Mouse (Mus musculus): ENCODE measurements around the gene Nacc2.

Nacc2 gene

GRCm38 (mm10) chr2:26123079-26123648 lies at the start of gene Nacc2:
TSS of gene Nacc2 (minus strand) at chr2:26123220.
- DNase-seq (ENCODE audit: low read depth, low spot score) = no peak

- no peak for DNase-seq (ENCODE audit: low read depth, low spot score)
These were observed 49.1 kb upstream of the Nacc2 start for GRCm38 (mm10) chr2:26172166-26172565.

DNA sequence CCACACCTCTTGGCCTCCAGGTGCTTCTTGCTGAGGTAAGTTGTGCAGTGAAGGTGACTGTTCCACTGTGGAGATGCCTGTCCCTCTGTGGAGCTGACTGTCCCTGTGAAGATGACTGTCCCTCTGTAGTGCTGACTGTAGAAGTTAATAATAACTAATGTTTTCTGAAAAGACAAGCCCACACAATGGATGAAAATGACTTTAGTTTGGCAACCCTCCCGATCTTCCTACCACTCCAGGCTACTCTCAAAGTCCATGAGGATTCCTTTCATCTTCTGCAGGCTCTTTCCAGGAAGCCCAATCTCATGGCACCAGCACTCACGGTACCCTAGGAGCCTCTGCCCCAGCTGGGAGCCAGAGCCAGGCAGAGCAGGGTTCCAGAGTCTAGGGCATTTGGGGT lies 47.4 kb upstream of the Nacc2 start:
- no peak for DNase-seq (ENCODE audit: low read depth, low spot score)

DNA sequence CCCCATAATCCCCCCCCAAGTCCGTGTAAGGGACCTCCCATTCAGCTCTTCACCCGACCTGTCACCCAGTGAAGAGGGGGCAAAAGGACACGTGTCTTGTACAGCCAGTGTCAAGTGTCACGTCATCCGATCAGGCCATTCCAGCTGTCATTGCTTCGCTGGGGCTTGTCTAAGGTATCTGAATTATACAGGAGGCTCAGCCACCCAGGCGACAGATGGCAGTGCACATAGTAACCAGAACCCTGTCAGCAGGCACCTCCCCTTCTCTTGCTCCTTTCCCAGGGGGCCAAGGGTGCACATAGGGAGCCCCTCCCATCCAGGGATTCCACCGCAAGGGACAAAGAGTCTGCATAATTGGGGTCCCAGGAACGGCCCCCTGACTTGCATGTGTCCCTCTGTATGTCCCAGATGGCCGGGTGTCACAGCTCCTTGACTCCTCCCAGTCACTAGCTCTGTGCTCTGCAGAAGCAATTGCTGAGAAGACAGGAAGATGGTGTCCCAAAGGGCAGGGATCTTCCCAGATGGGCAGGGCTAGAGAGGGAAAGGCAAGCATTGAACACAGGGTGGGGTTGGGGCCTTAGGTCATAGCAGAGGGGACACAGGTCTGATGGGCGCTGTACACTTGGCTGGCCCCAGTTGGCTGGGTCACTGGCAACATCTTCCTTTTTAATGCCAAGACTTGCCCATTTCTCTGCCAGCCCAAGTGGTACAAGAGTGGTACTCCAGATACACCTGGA lies 46.0 kb upstream of the Nacc2 start:
- DNase-seq (ENCODE audit: low read depth, low spot score) = no peak

DNA sequence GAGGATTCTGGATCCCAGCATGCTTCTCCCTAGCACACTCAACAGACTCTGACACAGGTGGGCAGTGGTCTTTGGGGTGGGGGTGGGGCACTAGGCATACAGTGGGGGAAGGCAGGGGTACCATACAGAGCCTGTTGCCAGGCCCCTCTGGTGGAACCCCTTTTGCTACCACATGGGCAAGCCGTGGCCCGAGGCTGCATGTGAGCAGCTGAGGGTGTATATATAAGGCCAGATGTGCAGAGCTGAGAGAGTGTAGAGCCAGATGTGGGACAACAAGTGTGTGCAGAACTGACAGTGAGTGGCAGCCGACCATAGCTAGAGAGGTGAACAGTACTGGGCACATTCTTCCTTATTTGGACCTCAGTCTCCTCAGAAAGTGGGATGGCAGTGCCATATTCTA lies 43.9 kb upstream of the Nacc2 start:
- DNase-seq (ENCODE audit: low read depth, low spot score) = no peak

DNA sequence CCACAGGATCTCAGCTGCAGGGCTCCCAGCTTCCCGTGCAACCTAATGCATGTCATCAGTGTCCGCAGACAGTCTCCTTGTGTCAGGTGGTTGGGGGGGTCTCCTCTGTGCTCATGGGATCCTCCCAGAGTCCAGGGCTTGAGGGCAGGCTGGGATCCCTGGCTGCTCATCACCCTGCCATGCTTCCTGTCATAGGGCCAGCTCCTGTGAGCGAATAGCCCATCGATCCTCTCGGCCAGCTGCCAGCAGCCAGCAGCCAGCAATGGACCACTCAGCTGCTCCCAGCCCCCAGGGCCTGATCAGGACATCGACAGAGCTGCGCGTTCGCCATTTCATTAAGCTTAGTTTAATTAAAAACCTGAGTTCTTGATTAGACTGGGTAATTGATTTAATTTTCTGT lies 35.0 kb upstream of the Nacc2 start:
- no peak for DNase-seq (ENCODE audit: low read depth, low spot score)

DNA sequence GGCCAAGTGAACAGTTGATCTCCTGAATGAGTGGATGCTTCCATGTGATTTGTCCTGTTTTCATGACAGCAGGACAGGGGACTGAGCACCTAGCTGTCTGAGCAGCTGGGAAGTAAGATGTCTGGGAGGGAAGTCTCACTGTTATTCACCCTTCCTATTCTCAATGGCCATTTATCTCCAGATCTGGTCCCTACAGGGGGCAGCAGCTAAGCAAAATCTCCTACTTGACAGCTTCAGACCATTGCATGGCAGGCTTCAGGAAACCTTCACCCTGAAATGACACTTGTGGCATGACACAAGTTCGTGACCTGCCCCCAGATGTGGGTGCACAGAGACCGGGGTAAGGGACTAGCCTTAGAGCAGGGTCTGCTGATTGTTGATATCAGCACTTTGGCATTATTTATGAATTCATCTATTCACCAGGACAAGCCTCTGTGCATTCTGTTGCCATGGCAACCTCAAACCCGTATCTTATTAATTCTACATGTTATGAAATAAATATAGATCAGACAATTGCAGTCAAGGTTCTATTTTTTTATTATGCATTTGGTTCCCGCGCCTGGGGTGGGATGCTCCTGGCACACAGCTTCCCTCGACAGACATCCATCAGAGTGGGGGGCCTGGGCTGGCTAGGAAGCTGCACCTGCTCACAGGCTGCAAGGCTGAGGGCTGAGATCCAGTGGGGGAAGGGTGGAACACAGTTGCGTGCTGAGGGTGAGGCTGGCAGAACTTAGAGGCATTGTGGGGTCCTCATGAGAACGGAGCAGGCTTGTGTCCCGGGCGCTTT lies 33.4 kb upstream of the Nacc2 start:
- DNase-seq (ENCODE audit: low read depth, low spot score) = no peak

DNA sequence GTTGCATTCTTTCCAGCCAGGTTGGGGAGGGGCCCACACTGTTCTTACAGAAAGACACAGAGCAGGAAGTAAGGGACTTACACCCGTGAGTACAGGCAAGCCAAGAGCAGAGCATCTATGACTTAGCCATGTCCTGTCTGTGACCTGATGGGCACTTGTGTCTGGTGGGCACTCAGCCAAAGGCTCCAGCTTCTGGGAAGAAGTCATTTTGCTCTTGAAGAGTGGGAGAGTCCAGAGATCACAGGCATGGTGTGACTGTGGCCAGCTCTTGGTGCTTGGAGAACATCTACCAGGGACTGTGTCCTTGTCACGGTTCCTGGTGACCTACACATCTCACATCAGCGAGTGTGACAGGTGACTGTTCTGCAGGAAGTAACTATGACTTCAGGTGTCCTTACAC lies 32.7 kb upstream of the Nacc2 start:
- DNase-seq (ENCODE audit: low read depth, low spot score) = no peak

DNA sequence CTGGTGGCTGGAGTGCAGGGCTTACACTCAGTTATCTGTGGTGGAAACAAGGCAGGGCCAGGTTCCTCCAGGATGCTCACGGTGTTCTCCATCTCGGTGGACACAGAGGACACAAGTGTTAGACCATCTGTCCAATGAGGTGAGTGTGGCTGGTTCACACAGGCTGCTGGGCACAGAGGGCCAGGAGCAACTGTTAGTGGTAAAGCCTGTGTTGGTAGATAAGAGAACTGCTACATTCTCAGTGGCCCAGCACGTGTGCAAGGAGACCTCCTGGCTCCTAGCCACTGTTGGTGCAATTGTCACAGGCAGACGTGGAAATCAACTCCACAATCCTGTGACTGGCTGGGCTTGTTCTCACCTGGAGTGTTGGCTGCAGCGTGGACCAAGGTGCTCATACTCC lies 31.6 kb upstream of the Nacc2 start:
- no peak for DNase-seq (ENCODE audit: low read depth, low spot score)

DNA sequence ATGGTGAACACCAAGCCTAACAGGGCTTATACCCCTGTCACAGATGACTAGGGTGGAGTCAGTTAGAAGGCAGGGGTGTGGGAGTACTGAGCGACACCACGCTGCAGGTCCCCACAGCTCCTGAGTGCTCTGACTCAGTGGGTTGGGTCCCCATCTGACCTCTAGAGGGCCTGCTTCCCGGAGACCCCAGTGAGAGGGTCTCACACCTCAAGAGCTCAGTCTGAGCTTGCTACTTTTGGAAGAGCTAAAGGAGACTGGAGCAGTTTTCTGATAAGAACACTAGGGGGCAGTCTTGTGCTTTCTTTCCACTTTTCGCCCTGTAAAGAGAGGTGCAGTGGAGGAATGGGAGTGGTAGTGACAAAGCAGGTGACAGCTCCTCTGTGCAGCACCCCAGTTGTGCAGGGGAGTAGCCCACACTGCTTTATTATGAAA lies 30.9 kb upstream of the Nacc2 start:
- no peak for DNase-seq (ENCODE audit: low read depth, low spot score)

DNA sequence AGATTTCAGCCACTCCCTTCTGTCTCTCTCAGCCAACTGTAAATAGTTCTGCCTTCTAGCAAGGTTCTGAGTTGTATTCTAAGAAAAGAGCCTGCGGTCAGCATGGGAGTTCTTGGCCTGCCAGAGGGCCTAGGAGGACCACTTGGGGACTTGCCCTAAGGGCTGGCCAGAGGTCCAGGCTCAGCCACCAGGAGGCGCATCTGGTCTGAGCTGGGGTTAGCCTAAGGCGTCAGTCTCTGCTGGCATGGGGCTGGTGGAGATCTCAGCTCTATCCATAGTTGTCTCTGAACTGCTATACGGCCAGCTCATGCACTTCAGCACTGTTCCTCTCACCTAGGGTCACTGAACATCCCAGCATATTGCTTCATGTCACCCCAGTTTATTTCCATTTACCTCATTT lies 30.3 kb upstream of the Nacc2 start:
- DNase-seq (ENCODE audit: low read depth, low spot score) = no peak

- no peak for DNase-seq (ENCODE audit: low read depth, low spot score)
These were observed 24.8 kb upstream of the Nacc2 start for GRCm38 (mm10) chr2:26147706-26148370.

DNA sequence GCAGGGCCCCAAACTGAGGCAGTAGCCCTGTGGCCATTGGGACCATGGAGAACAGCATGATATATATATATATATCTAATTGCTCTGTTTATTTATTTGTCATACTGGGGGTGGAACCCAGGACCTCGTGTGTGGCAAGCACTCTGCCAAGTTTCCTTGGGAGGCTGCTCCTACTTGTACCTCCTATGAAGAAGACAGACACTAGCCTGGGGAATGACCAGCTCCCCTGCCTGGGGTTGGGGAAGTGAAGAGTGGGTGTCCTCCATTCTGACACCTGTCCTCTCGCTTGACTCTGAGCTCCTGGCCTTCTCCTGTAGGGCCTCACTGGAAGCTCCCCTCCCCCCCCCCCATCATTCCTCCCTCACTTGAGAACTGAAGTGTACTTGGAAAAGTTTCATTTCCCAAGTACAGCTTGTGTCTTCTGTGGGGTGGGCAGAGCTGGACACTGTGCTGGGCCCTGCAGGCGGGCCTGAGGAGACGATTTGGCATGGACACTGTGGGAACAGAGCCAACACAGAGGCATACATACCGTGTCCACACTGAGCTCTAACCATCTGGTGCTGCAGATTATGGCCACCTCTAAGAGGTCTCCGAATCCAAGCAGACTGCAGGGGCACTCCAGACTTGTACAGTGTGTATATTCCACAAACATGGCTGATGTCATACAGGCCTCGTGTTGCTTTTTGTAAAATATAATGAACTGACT lies 23.5 kb upstream of the Nacc2 start:
- DNase-seq (ENCODE audit: low read depth, low spot score) = no peak

DNA sequence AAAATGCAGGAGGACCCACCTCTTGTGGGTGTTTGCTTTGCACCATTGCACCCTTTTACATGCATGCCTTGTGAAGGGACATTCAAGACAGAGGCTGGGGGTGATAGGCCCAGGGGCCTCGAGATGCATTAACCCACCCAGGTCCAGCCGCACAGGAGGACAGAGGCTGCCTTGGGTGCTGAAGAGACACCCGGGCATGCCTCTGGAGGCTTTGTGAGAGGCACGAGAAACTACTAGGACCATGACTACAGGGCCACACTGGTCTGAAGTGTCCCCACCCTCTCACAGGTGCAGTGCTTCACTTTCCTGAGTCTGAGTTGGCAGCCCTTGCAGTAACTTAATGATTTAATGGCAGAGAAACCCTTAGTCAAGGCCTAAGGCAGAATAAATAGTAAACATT lies 22.1 kb upstream of the Nacc2 start:
- DNase-seq (ENCODE audit: low read depth, low spot score) = no peak

- DNase-seq (ENCODE audit: low read depth, low spot score) = no peak
These were observed 21.3 kb upstream of the Nacc2 start for GRCm38 (mm10) chr2:26144331-26144730.

DNA sequence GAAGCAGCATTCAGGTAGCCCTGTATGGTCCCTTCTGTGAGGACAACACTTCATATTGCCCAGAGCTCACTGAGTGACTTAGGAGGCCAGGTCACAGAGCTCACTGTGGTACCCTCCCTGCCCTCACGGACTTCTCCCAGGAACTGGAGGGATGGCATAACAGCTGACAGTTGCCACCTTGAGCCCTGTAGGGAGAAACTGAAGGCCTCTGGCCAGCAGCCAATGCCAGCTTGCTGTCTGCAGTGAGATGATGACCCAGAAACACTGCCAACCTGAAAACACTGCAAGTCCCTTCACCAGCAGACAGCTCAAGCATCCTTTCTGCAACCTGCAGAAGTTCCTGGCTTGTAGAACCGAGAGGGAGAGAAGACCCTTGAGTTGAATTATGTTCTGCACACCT lies 20.5 kb upstream of the Nacc2 start:
- DNase-seq (ENCODE audit: low read depth, low spot score) = no peak

DNA sequence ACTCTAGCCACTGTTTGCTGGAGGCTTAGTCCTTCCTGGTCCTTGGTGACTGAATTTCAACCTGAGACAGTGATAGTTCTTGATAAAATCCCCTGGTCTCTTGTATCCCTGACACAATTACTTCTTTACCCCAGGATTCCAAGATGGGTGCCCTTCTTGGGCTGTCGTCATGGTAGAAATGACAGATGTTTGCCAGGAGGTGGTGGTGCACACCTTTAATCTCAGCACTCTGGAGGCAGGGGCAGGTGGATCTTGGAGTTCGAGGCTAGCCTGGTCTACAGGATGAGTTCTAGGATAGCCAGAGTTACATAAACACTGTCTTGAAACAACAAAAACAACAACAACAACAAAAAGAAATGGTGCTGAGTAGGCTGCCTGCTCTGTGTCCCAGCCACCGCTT lies 20.0 kb upstream of the Nacc2 start:
- no peak for DNase-seq (ENCODE audit: low read depth, low spot score)

- DNase-seq (ENCODE audit: low read depth, low spot score) = no peak
These were observed 19.0 kb upstream of the Nacc2 start for GRCm38 (mm10) chr2:26141893-26142635.

DNA sequence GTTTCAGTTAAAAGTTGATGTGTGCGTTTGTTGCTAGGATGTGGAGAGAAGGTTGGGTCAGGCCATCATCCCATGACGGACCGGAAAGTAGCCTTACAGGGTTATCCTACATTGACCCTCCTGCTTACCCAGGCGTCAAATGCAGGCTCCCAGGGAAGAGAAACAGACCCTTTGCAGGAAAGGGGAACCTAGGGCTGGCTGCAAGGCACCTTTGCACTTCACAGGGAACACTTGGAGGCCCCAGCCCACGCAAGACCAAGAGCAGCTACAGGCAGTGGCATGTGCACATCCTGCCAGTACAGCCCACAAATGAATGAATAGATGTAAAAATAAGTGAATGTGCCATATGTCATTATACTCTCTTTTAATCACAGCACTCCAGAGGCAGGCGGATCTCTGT lies 17.9 kb upstream of the Nacc2 start:
- DNase-seq (ENCODE audit: low read depth, low spot score) = no peak

GRCm38 (mm10) chr2:26140292-26140819 lies 17.3 kb upstream of the Nacc2 start:
- DNase-seq (ENCODE audit: low read depth, low spot score) = peak; percentile 99

Measured in retina, adult 2 months (tissue).